Mouse (Mus musculus) brain, embryonic 18.5 days (tissue): ENCODE data around the gene Gm34302.
"Not testable (repeated sequence)": the region's sequence is repeated elsewhere in the genome, so short reads cannot be mapped to it uniquely, and the experiment has no call there.

Source experiments
- DNase-seq: peaks from one replicate; pipeline ENCODE4 v3.0.0-alpha.2; 2012; ENCODE audit warnings: low read depth, low spot score

Gm34302 gene

DNA sequence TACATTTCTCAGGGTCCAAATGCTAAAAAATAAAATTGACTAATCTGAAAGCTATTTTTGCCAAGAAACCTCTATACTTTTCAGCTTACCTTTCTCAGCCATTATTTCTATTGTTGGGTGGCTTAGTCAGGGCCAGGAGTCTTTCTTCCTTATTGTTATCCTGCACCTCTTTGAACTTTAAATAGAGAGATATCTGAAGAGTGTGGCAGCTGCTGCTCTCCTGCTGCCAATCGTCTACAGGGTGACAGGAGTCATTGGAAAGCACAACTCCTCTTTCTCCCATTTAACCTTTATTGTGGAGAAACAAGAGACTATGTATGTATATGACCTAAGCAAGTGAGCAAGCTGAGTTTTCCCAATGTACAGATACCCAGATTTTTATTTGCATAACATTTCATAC is at the start of gene Gm34302:
Gene Gm34302, minus strand, starts transcription at position 154 of the 400 bp plus-strand sequence.
- DNase-seq = no peak

DNA sequence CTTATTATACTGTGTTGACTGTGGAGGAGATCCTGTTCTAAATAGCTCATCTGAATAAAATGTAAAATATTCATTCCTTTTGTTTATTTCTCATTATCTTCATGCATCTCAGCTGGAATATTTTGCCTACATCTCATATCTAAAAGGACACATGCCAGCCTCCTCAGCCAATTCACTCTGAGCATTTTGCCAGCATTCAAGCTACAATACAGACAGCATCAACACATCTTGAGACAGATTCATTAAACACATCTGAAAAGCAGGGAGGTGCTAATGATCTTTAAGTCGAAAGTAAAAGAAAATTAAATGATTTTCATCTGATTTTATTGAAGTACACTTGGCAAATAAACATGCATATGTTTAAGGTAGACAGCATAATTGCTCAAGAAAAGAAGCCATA is 48.2 kb upstream of the Gm34302 start:
- DNase-seq = no peak

DNA sequence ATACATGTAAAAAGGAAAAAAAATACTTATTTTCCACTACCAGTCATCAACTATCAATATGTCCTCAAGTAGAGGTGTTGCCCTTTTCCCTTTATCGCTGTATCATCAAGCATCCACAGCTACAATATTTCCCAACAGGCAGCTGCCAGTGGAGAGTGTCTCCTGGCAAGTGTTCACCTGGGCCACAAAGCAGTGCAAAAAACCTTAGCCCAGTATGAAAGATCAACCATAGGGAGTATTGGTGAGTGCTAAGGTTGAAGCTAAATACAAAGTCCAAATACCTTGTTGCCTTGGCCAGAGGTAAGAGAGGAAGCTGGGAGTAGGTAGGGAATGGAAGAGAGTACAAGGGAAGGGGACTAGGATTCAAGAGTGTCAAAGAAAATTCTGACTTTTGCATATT is 34.0 kb upstream of the Gm34302 start:
- no peak for DNase-seq

DNA sequence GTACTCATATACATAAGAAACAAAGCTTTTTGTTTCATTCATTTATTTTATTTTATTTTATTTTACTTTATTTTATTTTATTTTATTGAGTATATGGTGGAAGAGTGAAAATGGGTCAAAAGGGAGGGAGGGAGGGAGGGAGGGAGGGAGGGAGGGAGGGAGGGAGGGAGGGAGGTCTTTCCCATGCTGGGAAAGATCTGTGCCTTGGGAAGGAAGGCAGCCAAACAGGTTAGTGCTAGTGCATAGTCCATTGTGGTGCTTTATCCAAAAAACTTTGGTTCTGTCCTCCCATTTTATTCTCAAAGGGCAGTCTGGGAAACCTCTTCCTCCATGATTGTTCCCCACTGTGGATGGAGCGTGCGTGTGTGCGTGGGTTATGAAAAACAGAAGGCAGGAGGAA is 32.6 kb upstream of the Gm34302 start:
- DNase-seq = not testable (repeated sequence)

DNA sequence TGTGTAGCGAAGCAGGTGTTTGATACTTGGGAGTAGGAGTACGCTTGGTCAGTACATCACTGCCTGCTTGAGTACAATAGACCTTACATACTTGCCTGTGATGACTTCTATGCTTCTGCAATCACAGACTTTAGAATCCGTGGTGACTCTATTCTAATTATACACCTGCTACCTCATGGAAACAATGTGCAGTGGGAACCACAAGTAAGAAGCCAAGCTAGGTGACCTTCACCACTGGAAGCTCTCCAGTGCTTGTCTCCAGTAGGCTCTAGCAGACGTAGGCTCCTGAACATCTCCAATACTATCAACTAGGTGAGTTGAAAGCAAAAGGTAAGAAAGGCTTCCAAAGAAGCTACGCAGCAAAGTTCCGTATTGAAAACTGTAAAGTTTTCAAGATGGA is 27.6 kb upstream of the Gm34302 start:
- no peak for DNase-seq

DNA sequence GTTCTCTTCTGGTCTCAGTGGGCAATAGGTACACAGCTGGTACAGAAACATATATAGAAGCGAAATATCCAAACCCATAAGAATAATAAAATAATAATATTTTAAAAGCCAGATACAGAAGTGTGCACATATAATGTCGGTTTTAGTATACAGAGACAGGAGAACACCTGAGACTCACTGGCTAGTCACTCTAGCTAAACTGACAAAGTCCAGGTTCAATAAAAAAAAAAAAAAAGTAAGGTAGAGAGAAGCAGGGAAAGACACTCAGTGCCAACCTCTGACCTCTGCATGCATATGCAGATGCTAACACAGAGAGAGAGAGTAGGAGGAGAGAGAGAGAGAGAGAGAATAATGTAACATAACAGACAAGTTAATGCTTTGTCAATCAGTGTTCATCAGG is 25.8 kb upstream of the Gm34302 start:
- no peak for DNase-seq

DNA sequence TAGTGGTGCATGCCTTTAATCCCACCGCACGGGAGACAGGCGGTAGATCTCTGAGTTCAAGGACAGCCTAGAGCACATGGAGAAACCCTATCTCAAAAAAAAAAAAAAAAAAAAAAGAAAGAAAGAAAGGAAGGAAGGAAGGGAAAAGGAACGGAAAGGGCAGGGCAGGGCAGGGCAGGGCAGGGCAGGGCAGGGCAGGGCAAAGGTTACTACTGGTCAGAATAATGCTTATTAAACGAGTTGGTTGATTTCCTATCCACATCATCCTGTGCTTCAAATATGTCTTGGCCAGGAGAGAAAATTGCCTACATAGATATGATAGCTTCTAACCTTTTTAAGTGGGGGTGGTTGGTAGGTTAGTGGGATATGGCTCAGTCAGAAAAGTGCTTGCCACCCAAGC is 25.2 kb upstream of the Gm34302 start:
- no peak for DNase-seq

DNA sequence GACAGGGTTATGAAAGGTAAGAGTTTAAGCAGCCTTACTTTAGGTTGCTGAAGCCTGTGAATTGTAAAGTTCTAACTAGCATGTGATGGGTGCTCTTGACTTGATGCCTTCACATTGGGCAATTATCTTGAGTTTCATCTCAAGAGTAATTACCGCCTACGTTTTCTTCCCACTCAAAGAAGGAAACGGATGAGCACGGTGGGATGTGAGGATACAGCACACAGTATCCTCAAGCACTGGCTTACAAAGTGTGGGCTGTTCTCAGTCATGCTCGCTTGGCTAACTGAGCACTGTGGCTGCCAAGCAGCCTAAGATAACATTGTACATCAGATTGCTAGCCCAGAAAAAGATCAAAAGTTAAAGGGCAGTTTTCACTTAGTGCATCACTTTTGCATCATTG is 20.8 kb upstream of the Gm34302 start:
- no peak for DNase-seq

DNA sequence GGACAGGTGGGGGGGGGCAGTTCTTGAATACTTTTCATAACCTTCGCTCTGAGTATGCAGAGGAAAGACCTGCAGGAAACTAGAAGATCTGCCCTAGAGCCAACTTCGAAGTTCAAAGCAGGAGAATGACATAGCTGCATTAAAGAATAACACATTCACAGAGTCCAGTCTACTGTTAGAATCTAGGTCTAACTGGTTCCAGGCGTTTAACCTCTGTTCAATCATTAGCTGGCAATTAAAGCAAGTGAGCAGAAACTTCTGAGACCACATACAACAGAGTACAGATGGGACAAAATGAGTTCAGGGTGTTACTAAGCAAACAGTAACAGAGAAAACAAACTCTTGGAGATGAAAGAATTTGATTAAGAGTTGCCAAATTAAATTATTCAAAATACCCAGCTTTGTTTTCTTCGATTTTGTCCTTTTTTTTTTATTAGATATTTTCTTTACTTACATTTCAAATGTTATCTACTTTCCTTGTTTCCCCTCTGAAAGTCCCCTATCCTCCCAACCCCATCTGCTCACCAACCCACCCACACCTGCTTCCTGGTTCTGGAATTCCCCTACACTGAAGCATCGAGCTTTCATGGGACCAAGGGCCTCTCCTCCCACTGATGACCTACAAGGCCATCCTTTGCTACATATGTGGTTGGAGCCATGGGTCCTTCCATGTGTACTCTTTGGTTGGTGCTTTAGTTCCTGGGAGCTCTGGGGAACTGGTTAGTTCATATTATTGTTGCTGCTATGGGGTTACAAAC is 11.1 kb upstream of the Gm34302 start:
- DNase-seq = no peak

DNA sequence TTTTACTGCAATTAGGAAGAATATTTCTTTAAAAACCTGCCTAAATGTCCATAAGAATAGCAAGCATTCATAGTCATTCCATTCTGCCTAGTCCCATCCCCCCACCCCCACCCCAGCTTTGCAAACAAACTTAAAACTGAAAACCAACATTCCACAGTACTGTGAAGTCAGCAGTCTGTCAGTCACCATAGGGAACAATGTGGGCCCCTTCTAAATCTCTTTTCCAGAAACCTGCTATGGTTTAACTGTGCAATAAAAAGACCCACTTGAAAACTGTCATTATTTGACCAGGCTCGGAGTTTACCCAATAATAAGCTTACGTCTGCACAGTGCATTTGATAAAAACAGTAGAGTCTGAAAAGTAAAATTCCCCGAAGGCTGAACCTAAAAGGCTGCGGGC is 9.9 kb upstream of the Gm34302 start:
- DNase-seq = no peak

DNA sequence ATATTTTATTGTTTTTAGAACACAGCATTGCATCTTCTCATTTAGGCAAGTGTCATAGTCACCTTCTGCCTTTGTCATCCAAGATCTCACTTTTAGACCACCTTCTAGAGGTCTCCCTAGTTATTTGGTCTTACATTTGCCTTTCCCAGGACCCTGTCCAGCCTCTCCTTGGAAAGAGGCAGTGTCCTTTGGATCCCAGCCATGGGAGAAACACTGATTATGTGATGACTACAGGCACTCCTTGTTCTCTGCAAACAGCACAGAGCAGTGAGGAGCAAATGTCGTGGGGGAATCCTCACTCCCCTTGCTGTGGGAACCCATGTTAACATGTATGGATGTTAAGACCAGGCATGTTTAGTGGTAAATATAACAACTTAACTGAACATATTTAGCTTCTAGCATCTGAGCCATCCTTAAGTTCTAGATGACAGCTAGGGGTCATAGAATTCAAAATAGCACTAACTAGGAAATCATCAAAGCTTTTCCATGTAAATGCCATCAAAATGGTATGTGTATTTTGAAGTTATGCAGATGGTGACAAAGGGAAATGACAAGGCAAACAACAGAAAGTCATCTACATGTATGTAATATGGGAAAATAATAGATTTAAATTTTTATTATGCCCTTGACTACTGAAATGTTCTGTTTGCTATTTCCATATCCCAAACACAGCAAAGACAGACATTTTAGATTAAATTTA is 43.1 kb downstream of the Gm34302 start:
- DNase-seq = no peak

DNA sequence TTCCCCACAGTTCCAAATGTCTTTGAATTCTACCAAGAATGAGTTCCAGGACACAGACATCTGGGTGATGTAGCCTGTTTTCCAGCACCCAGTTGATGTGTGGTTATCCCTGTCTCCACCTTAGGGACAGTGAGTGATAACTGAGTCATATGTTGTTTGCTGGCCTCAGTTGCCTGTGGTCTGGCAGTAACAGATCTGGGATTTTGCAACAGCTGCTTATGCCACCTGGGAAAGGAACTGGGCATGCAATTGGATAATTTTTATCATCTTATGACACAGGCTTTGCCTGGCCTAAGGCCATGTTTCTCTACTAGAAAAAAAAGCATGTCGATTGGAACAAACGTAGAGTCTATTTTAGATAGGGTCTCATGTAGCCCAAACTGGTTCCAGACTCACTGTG is 43.9 kb downstream of the Gm34302 start:
- DNase-seq = no peak

DNA sequence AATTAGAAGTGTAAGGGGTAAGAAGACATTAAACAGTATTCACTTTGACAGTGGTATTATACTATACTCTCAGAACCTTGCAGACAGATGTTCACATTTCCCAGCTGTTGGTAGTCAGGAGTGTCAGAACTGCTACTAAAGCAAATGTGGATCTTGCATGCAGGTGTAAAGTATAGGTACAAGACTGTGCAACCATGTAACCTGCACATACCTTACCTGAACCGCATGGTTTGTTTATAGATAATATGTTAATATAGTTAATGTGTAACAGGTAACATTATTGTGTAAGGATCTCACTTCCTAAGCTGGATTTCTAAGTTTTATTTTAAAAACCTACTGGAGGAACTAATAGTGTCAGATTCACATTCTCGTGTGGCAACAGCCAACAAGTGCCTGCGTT is 44.8 kb downstream of the Gm34302 start:
- no peak for DNase-seq
